Mouse (Mus musculus) testis, adult 2 months (tissue): ENCODE results near the gene Gm7980. TPM values are rescaled to one million over a fixed set of nuclear protein-coding genes. Genes with fewer than 3 reads are reported as not detected.
"Not testable (repeated sequence)": the region's sequence is repeated elsewhere in the genome, so short reads cannot be mapped to it uniquely, and the experiment has no call there.

Experiments
- H3K27ac ChIP-seq: fragments of 200-500 bp; 2 replicates; pipeline ENCODE4 v1.5.1; 2012; ENCODE audit warnings: low read depth, low read length; ENCODE audit not compliant: control insufficient read depth, insufficient read depth
- H3K27me3 ChIP-seq: fragments of 200-500 bp; 2 replicates; pipeline ENCODE4 v1.6.1; 2012; ENCODE audit warnings: mild to moderate bottlenecking, low read length, moderate library complexity; ENCODE audit not compliant: control insufficient read depth, insufficient read depth
- H3K36me3 ChIP-seq: fragments of 200-500 bp; 2 replicates; pipeline ENCODE4 v1.6.1; 2012; ENCODE audit warnings: mild to moderate bottlenecking, low read length; ENCODE audit not compliant: control insufficient read depth, insufficient read depth
- H3K4me1 ChIP-seq: fragments of 200-500 bp; 2 replicates; pipeline ENCODE4 v1.6.1; 2012; ENCODE audit warnings: low read length; ENCODE audit not compliant: control insufficient read depth, insufficient read depth
- H3K4me3 ChIP-seq: fragments of 200-500 bp; 2 replicates; pipeline ENCODE4 v1.5.1; 2012; ENCODE audit warnings: low read depth, mild to moderate bottlenecking, low read length, moderate library complexity, mixed read lengths; ENCODE audit not compliant: control insufficient read depth
- polyA plus RNA-seq: library from polyadenylated mRNA; depleted of rRNA; stranded (reverse); fragments of >200 nt; gene quantifications from 2 replicates; pipeline ENCODE4 v1.2.3, GENCODE M21; 2012; rRNA removed

Gene Gm7980
- 0.17 TPM in 1 of 2 replicates, not detected in the other for polyA plus RNA-seq

DNA sequence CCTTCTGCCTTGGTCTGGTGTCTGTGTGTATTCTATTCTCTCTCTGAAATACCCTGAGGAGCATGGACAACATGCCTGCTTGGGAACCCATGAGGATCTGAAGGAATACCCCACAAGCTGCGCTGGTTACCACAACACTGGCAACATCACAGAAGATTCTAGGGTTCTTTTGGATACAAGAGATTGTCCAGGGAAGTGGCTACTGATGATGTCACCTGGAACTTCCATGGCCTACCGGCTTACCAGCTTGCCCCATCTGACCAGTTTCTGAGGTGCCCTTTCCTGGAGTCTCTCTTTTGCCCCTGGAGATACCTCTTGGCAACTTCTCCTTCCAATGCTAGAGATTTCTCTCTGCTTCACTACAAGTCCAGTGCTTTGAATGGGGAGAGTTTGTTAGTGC lies at the start of gene Gm7980:
Gene Gm7980 (minus strand): TSS at position 101 of the 400 bp plus-strand sequence.
- not testable (repeated sequence) for H3K4me1 ChIP-seq, H3K4me3 ChIP-seq, H3K36me3 ChIP-seq, H3K27me3 ChIP-seq, H3K27ac ChIP-seq

GRCm38 (mm10) chr14:41943695-41944094 lies 36.6 kb upstream of the Gm7980 start, which contains the start of gene 1700024B05Rik:
Gene 1700024B05Rik, plus strand, starts transcription at chr14:41943995.
- not testable (repeated sequence) for H3K4me1 ChIP-seq, H3K36me3 ChIP-seq, H3K27me3 ChIP-seq, H3K27ac ChIP-seq
- H3K4me3 ChIP-seq: peak within 1 kb of the TSS; percentile 32; the same call in 1 of the 2 replicates

DNA sequence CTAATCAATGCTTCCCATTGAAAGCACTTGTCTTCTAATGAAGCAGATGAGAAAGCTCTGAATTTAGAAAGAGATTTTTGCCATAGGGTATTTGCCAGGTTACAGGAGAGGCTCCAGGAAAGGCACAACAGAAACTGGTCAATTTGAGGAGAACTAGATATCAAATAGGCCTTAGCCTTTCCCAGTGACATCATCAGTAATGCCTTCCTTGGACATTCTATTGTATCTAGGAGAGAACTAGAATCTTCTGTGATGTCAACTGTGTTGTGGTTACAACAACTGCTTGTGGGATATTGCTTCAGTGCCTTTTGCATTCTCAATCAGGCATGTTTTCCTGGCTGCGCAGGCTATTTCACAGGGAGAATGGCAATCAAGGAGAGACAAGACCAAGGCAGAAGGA lies 17.6 kb upstream of the Gm7980 start, which contains the start of gene 1700049E17Rik1:
Gene 1700049E17Rik1 (plus strand): TSS at position 301 of the 400 bp plus-strand sequence.
- not testable (repeated sequence) for H3K4me1 ChIP-seq, H3K4me3 ChIP-seq, H3K27ac ChIP-seq, H3K27me3 ChIP-seq, H3K36me3 ChIP-seq

Other genes with a start within 250 kb of the Gm7980 start
- 0.26 and 0.52 TPM in 2 replicates for gene Gm8068, start 205.4 kb downstream of the Gm7980 start, polyA plus RNA-seq
- gene Gm7929, start 156.7 kb downstream of the Gm7980 start, polyA plus RNA-seq: 0.31 TPM in 1 of 2 replicates, not detected in the other
- 4.7 and 4.8 TPM in 2 replicates for gene Gm47189, start 134.8 kb downstream of the Gm7980 start, polyA plus RNA-seq
- not detected in 2 replicates for gene 1700049E17Rik1, start 17.7 kb upstream of the Gm7980 start, polyA plus RNA-seq
- 2.3 and 2.5 TPM in 2 replicates for gene 1700024B05Rik, start 36.7 kb upstream of the Gm7980 start, polyA plus RNA-seq
- gene Gm6401, start 60.6 kb upstream of the Gm7980 start, polyA plus RNA-seq: 0.37 and 0.62 TPM in 2 replicates
- 16.1 and 19.3 TPM in 2 replicates for gene Gm3543, start 76.0 kb upstream of the Gm7980 start, polyA plus RNA-seq
- gene Gm7951, start 210.1 kb upstream of the Gm7980 start, polyA plus RNA-seq: 0.12 TPM in 1 of 2 replicates, not detected in the other